Mouse (Mus musculus): ENCODE results near the gene Hist1h4i.

DNA sequence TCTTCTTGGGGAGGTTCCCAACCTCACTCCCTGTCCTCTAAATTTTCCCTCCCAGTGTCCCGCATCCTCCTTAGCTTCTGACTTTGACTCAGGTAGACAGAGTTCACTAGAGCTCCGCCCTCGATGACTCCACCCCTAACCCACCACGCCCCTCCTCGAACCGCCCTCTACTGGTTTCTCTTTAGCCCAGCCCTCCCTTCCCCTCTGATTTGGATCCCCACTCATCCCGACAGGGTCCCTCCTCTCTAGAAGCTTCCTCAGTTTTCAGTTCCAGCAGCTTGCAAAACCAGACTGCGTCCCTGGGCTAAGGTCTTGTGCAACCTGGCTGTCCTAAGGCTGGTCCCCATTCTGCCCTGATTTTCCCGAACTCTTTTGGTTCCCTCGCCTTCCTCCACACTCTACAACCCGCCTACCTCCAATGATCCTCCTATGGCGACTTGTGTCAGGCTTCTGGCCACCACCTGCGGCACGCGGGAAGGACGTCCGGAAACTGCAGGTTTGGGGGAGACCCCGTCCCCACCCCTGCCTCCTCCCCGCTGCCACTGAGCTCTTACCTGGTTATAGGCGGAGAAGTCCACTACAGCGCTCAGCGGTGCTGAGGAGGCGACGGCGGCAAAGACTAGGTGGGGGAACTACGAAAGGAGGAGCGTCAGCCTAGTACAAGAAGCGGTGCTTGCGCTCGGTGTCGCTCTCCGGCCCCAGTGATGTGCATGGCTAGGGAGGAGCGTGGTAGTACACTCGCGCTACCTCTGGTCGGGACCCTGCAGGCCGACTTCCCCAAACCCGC, 34.6 kb downstream of the Hist1h4i start:
- TF ChIP-seq CTCF (IDR thresholded peaks at IDR 0.05; ENCODE audit: low read depth, low read length): no peak
- TF ChIP-seq POLR2A (IDR thresholded peaks at IDR 0.05; ENCODE audit: extremely low read depth, insufficient read depth, low read length): no peak

All from liver, adult 2 months (tissue).